Mouse (Mus musculus): Measurements from ENCODE around the gene Noxo1. TPM values are rescaled to one million over a fixed set of nuclear protein-coding genes. Genes with fewer than 3 reads are reported as not detected.

Gene Noxo1
- total RNA-seq, 4 experiments from 2014 or later: 0.22 to 0.70 (median 0.42) TPM

DNA sequence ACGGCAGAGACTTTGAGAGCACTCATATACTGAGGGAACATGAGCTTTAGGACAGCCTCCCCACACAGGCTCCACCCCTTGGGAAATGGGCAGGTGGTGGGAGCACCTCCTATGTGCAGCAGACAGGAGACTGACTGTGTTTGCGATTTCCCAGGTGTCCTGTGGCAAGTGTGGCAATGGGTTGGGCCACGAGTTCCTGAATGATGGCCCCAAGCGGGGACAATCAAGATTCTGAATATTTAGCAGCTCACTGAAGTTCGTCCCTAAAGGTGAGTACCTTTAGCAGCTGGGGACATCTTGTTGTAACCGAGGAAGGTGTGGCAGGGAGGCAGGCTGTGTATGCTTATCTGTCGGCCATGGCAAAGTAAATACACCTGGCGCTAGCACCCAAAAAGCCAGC, 43.9 kb downstream of the Noxo1 start:
- no peak for DNase-seq (ENCODE audit: low spot score in 2 of 2)

DNA sequence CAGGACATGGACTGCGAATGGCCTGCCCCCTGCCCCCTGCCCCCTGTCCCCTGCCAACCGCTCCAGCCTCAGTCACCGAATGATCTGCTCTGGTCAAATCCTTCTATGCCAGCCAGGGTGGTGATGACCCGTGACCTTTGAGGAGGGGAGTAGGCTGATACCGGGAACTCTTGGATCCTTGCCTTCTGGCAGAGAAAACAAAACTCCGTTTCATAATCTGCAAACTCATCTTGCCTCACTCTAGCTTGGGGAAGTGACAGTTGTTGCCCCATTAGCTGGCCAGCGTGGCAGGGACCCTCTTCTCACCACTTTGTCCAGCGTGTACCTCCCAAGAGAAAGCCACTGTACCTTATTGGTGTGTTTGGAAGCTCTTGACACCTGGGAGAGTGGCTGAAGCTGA, 46.3 kb downstream of the Noxo1 start:
- DNase-seq (ENCODE audit: low spot score in 2 of 2): no peak

DNA sequence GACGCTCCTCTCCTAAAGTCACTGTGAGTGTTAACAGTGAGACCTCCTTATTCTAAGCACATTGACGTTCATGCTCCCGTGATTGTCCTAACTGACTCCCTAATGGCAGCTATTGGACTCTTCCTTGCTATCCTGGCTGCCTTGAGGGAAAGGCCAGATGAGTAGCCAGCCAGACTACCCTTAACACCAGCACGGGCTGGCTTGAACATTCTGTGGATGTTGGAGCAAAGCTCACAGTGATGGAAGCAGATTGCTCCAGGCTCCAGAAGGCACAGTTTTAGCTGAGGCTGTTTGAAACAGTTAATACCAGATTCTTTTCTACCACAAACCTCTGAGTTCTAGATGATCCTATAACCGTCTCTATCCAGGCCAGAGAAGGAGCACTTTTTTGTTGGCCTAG, 47.9 kb downstream of the Noxo1 start:
- DNase-seq (ENCODE audit: low spot score in 2 of 2): no peak

DNA sequence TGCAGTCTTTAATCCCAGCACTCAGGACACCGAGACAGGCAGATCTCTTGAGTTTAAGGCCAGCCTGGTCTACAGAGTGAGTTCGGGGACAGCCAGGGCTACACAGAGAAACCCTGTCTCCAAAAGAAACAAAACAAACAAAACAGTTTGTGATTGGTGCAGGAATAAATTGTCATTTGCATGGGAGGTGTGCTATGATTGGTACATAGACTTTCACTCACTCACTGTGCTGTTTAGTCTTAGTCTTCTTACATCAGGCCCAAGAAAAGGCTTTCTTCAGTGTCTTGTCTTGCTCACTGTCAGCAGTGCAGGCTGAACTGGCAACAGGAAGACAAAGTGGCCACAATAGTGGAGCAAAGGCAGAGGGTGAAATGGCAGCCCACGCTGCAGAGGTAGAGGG, 48.3 kb downstream of the Noxo1 start:
- DNase-seq (ENCODE audit: low spot score in 2 of 2): no peak

DNA sequence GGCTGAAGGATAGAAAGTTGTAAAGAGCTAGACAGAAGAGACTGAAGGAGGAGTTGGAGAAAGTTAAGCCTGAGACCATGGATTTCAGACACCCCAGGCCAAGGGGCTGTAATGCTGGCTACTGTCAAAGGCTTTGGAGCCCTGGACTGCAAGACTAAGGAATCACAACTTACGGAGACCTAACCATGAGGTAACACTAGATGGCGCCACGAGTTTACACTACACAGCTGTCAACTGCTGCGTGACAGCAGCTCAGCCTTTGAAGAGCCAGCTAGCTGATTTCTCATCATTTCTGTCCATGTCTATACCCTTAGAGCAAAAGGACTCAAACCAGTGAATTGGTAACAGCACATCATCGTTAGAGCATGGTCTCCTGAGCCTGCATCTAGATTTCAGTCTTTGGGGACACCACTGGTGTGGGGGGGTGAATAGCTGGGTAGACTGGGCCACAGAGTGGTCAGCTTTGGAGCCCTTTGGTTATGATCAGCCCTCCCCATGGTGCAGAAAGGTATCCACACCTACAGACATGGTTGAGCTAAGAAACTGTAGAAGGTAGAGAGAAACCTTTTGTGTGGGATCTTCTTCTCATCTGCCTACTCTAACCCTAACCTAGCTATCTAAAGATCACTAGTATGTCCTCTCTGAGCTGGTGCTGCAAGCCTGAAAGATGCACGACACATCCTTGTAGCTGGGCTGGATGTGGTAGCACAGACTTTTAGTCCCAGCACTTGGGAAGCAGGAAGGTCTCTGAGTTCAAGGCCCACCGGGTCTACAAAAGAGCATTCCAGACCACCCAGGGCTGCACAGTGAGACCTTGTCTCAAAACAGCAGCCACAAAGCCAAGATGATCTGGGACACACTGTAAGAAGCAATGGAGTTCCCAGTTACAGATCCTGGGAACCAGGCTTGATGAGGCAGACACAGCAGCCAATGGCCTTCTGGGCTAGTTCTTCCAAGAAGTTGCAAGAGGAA, 49.8 kb downstream of the Noxo1 start:
- peak; percentile 70 to 73 for DNase-seq (ENCODE audit: low spot score in 2 of 2)

DNA sequence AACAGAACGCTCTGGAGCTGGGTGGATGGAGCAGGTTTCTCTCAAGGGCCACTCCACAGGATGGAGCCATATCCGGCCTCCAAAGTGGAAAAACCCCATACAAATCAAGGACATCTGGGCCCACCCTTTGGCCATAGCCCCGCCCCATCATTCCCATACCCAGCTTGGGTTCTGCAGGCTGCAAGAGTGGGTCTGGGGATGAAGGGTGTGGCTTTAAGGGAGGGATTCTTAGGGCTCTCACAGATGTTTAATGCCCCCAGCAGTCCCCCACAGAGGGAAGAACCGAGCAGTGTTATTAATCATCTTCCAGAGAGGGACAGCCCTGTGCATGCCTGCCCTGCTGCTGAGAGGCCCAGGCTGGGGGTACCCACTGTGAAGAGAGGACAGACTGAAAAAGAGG, 51.0 kb downstream of the Noxo1 start:
- DNase-seq (ENCODE audit: low spot score in 2 of 2): no peak

Other genes with a start within 250 kb of the Noxo1 start
- gene E4f1, start 225.9 kb upstream of the Noxo1 start, total RNA-seq (2022): 10 to 100 TPM; 13.6 to 14.6 (median 14.2) TPM
- 10 to 100 TPM; 55.1 to 60.3 (median 60.2) TPM for gene Pgp, start 225.8 kb upstream of the Noxo1 start, total RNA-seq (2022)
- gene Bricd5, start 222.3 kb upstream of the Noxo1 start, total RNA-seq (2022): not detected
- 10 to 100 TPM in 2 of 4 experiments, 1 to 10 TPM in 2; 8.2 to 11.3 (median 9.6) TPM for gene Mlst8, start 217.2 kb upstream of the Noxo1 start, total RNA-seq (2022)
- gene Caskin1, start 207.6 kb upstream of the Noxo1 start, total RNA-seq (2022): under 1 TPM in 2 of 4 experiments, not detected in 2; 0.05 to 0.21 TPM
- 10 to 100 TPM; 25.0 to 28.2 (median 26.2) TPM for gene Traf7, start 168.3 kb upstream of the Noxo1 start, total RNA-seq (2022)
- gene Rab26, start 162.0 kb upstream of the Noxo1 start, total RNA-seq (2022): under 1 TPM in 1 of 4 experiments, not detected in 3; 0.27 TPM
- gene Pkd1, start 146.4 kb upstream of the Noxo1 start, total RNA-seq (2022): 10 to 100 TPM; 14.6 to 20.4 (median 19.0) TPM
- gene Tsc2, start 63.6 kb upstream of the Noxo1 start, total RNA-seq (2022): 10 to 100 TPM; 75.8 to 86.4 (median 82.7) TPM
- 1 to 10 TPM; 1.8 to 3.4 (median 2.2) TPM for gene Nthl1, start 63.6 kb upstream of the Noxo1 start, total RNA-seq (2022)
- gene Slc9a3r2, start 45.9 kb upstream of the Noxo1 start, total RNA-seq (2022): 10 to 100 TPM; 17.8 to 38.4 (median 20.8) TPM
- gene Npw, start 37.8 kb upstream of the Noxo1 start, total RNA-seq (2022): not detected
- gene Zfp598, start 26.5 kb upstream of the Noxo1 start, total RNA-seq (2022): 10 to 100 TPM; 22.4 to 27.6 (median 27.0) TPM
- under 1 TPM in 1 of 4 experiments, not detected in 3; 0.17 TPM for gene Syngr3, start 6.3 kb upstream of the Noxo1 start, total RNA-seq (2022)
- gene Gfer, start 78 bp upstream of the Noxo1 start, total RNA-seq (2022): 10 to 100 TPM; 38.2 to 54.4 (median 44.7) TPM
- 10 to 100 TPM; 15.9 to 18.6 (median 17.1) TPM for gene Tbl3, start 11.4 kb downstream of the Noxo1 start, total RNA-seq (2022)
- gene Rnf151, start 21.8 kb downstream of the Noxo1 start, total RNA-seq (2022): not detected
- gene Rps2, start 21.9 kb downstream of the Noxo1 start, total RNA-seq (2022): 100 to 1,000 TPM; 558 to 703 (median 654) TPM
- 100 to 1,000 TPM; 409 to 503 (median 459) TPM for gene Ndufb10, start 28.2 kb downstream of the Noxo1 start, total RNA-seq (2022)
- 100 to 1,000 TPM; 757 to 827 (median 779) TPM for gene Rpl3l, start 31.6 kb downstream of the Noxo1 start, total RNA-seq (2022)
- gene Msrb1, start 40.4 kb downstream of the Noxo1 start, total RNA-seq (2022): 100 to 1,000 TPM; 144 to 160 (median 145) TPM
- not detected for gene Hs3st6, start 56.8 kb downstream of the Noxo1 start, total RNA-seq (2022)
- not detected for gene Meiob, start 108.1 kb downstream of the Noxo1 start, total RNA-seq (2022)
- 10 to 100 TPM; 64.2 to 71.5 (median 68.6) TPM for gene Hagh, start 143.9 kb downstream of the Noxo1 start, total RNA-seq (2022)
- 10 to 100 TPM; 41.7 to 53.2 (median 46.3) TPM for gene Fahd1, start 154.1 kb downstream of the Noxo1 start, total RNA-seq (2022)
- 1 to 10 TPM; 2.9 to 3.8 (median 3.3) TPM for gene Igfals, start 169.8 kb downstream of the Noxo1 start, total RNA-seq (2022)
- gene Nubp2, start 190.1 kb downstream of the Noxo1 start, total RNA-seq (2022): 10 to 100 TPM; 10.5 to 13.7 (median 11.9) TPM
- gene Spsb3, start 190.4 kb downstream of the Noxo1 start, total RNA-seq (2022): 10 to 100 TPM; 31.0 to 38.6 (median 35.4) TPM
- 1 to 10 TPM; 6.6 to 8.7 (median 7.9) TPM for gene Eme2, start 198.9 kb downstream of the Noxo1 start, total RNA-seq (2022)
- gene Mrps34, start 198.9 kb downstream of the Noxo1 start, total RNA-seq (2022): 10 to 100 TPM; 70.5 to 82.3 (median 75.4) TPM
- gene Nme3, start 200.3 kb downstream of the Noxo1 start, total RNA-seq (2022): 10 to 100 TPM; 11.4 to 12.6 (median 12.0) TPM
- 10 to 100 TPM; 12.1 to 15.4 (median 13.7) TPM for gene Mapk8ip3, start 240.7 kb downstream of the Noxo1 start, total RNA-seq (2022)